Mouse (Mus musculus) olfactory bulb, adult 2 months (tissue): Measurements from ENCODE around the gene Ip6k3.

Source experiments
- CTCF ChIP-seq: fragments of 200-500 bp; IDR thresholded peaks from 2 replicates; pipeline ENCODE4 v1.5.1; 2012; ENCODE audit warnings: low read depth, mild to moderate bottlenecking, low read length, moderate library complexity; ENCODE audit not compliant: insufficient read depth
- POLR2A ChIP-seq: fragments of 200-500 bp; IDR thresholded peaks from 2 replicates; pipeline ENCODE4 v1.6.1; 2012; ENCODE audit warnings: mild to moderate bottlenecking, low read depth, low read length, moderate library complexity; ENCODE audit not compliant: insufficient read depth

DNA sequence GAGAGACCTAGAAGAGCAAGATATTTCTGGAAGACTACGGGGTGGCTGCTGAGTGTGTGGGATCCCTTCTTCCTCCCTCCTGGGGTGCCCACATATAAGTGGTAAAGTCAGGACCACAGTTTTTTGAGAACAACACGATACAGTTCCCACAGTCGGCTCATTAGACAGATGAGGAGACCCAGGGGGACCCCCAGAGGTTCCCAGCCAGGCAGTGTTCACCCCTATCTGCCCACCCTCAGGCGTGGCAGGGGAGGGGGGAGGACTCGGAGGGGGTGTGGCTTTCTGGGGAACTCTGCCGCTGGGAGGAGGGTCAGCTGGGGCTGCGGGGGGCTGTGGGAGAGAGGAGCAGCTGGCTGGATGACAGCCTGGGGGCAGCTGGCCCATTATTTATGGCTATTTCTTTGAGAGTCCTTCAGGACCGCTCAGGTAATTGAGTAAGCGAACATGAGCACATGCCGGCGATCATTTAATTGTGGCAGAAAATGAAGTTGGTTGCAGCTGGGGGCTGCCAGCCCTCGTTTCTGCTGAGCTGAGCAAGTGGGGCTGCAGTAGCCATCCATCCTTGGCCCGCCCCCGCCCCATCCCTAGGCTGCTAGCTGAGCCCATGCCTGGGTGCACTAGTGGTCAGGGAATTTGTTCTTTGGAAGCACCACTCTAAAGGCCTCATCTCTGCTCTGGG lies 7.7 kb upstream of the Ip6k3 start:
- TF ChIP-seq CTCF (no peak), POLR2A (no peak)
